Mouse (Mus musculus) ES-Bruce4 (cell line): ENCODE results near the gene Fopnl. TPM values are rescaled to one million over a fixed set of nuclear protein-coding genes. Genes with fewer than 3 reads are reported as not detected.

Experiments used
- H3K27ac ChIP-seq: 2 replicates; pipeline ENCODE4 v1.5.1; 2012; ENCODE audit warnings: low read length, inconsistent platforms; ENCODE audit not compliant: insufficient read depth
- H3K27me3 ChIP-seq: 2 replicates; pipeline ENCODE4 v1.6.1; 2012; ENCODE audit warnings: mild to moderate bottlenecking, low read length, inconsistent platforms; ENCODE audit not compliant: control insufficient read depth, poor library complexity, insufficient read depth, severe bottlenecking
- H3K36me3 ChIP-seq: 2 replicates; pipeline ENCODE4 v1.6.1; 2012; ENCODE audit warnings: inconsistent platforms, mild to moderate bottlenecking, low read length, moderate library complexity; ENCODE audit not compliant: control insufficient read depth, poor library complexity, insufficient read depth, severe bottlenecking
- H3K4me1 ChIP-seq: one replicate; pipeline ENCODE4 v1.8.1; 2011; ENCODE audit warnings: low read length; ENCODE audit not compliant: control insufficient read depth, insufficient read depth
- H3K4me3 ChIP-seq: 2 replicates; pipeline ENCODE4 v1.5.1; 2011; ENCODE audit warnings: low read depth, mild to moderate bottlenecking, low read length
- H3K9ac ChIP-seq: 2 replicates; pipeline ENCODE4 v1.6.1; 2012; ENCODE audit warnings: low read depth, mild to moderate bottlenecking, inconsistent platforms; ENCODE audit not compliant: poor library complexity, severe bottlenecking
- H3K9me3 ChIP-seq: replicated peaks from 2 replicates; pipeline ENCODE4 v1.6.1; 2012; ENCODE audit warnings: mild to moderate bottlenecking, low read length, inconsistent platforms; ENCODE audit not compliant: control insufficient read depth, poor library complexity, insufficient read depth, severe bottlenecking
- CTCF ChIP-seq: IDR thresholded peaks from one replicate; pipeline ENCODE4 v1.8.1; 2011; ENCODE audit warnings: low read depth, low read length
- EP300 ChIP-seq: IDR thresholded peaks from 2 replicates; pipeline ENCODE4 v1.6.1; 2011; ENCODE audit warnings: low read depth, low read length; ENCODE audit not compliant: insufficient read depth
- POLR2A ChIP-seq: IDR thresholded peaks from one replicate; pipeline ENCODE4 v1.8.1; 2011; ENCODE audit warnings: low read length; ENCODE audit not compliant: insufficient read depth
- polyA plus RNA-seq: library from polyadenylated mRNA; stranded (reverse); fragments of >200 nt; gene quantifications from 2 replicates; pipeline ENCODE4 v1.2.4, GENCODE M21; 2011; ENCODE audit warnings: low read depth; ENCODE audit not compliant: missing spikeins, insufficient read depth, insufficient read length

The Fopnl gene
- polyA plus RNA-seq, 1 experiment = 39.6 TPM

- Histone ChIP-seq H3K9me3 (no peaks in the 10 kb centered on the region), H3K4me1 (no peaks in the 10 kb centered on the region), H3K9ac (no peak overlapping the region), H3K36me3 (peaks cover 19% of the 10 kb centered on the region), H3K27me3 (no peaks in the 10 kb centered on the region), H3K4me3 (no peak overlapping the region), H3K27ac (no peak overlapping the region)
- no peak for TF ChIP-seq EP300
Measured at GRCm38 (mm10) chr16:14304791-14305190, 12.4 kb downstream of the Fopnl start.

GRCm38 (mm10) chr16:14303676-14304075 lies 13.5 kb downstream of the Fopnl start:
- no peaks in the 10 kb centered on the region for H3K9me3 ChIP-seq
- H3K36me3 ChIP-seq = peaks cover 25% of the 10 kb centered on the region
- H3K27me3 ChIP-seq = no peaks in the 10 kb centered on the region
- no peak overlapping the region for H3K9ac ChIP-seq
- TF ChIP-seq CTCF (no peak), EP300 (no peak), POLR2A (no peak)
- H3K27ac ChIP-seq = no peak overlapping the region
- no peak overlapping the region for H3K4me3 ChIP-seq
- H3K4me1 ChIP-seq = no peaks in the 10 kb centered on the region

- TF ChIP-seq POLR2A (no peak), CTCF (no peak), EP300 (no peak)
- H3K36me3 ChIP-seq = peaks cover 25% of the 10 kb centered on the region
- H3K27ac ChIP-seq = no peak overlapping the region
- no peak overlapping the region for H3K4me3 ChIP-seq
- H3K9me3 ChIP-seq = no peaks in the 10 kb centered on the region
- no peak overlapping the region for H3K9ac ChIP-seq
- H3K4me1 ChIP-seq = no peaks in the 10 kb centered on the region
- H3K27me3 ChIP-seq = no peaks in the 10 kb centered on the region
Measured at GRCm38 (mm10) chr16:14303148-14303547, 14.1 kb downstream of the Fopnl start.

GRCm38 (mm10) chr16:14298461-14298860 lies 18.7 kb downstream of the Fopnl start:
- H3K27me3 ChIP-seq = no peaks in the 10 kb centered on the region
- H3K27ac ChIP-seq = no peak overlapping the region
- no peaks in the 10 kb centered on the region for H3K9me3 ChIP-seq
- TF ChIP-seq POLR2A (no peak), CTCF (no peak), EP300 (no peak)
- H3K36me3 ChIP-seq = peaks cover 18% of the 10 kb centered on the region
- H3K4me3 ChIP-seq = no peak overlapping the region
- H3K4me1 ChIP-seq = no peaks in the 10 kb centered on the region
- H3K9ac ChIP-seq = no peak overlapping the region

- no peak for TF ChIP-seq EP300
- TF ChIP-seq POLR2A = no peak
- no peak for TF ChIP-seq CTCF
- no peak overlapping the region for H3K27ac ChIP-seq
- no peaks in the 10 kb centered on the region for H3K9me3 ChIP-seq
- H3K9ac ChIP-seq = no peak overlapping the region
- no peak overlapping the region for H3K4me3 ChIP-seq
- no peaks in the 10 kb centered on the region for H3K27me3 ChIP-seq
- H3K4me1 ChIP-seq = no peaks in the 10 kb centered on the region
- H3K36me3 ChIP-seq = peaks cover 18% of the 10 kb centered on the region
Measured at GRCm38 (mm10) chr16:14297746-14298145, 19.5 kb downstream of the Fopnl start.

- no peak overlapping the region for H3K27ac ChIP-seq
- H3K9me3 ChIP-seq = no peaks in the 10 kb centered on the region
- no peaks in the 10 kb centered on the region for H3K27me3 ChIP-seq
- peaks cover 18% of the 10 kb centered on the region for H3K36me3 ChIP-seq
- H3K9ac ChIP-seq = no peak overlapping the region
- no peak overlapping the region for H3K4me3 ChIP-seq
- TF ChIP-seq POLR2A (no peak), CTCF (no peak), EP300 (no peak)
- H3K4me1 ChIP-seq = no peaks in the 10 kb centered on the region
Measured at GRCm38 (mm10) chr16:14297137-14297536, 20.1 kb downstream of the Fopnl start.
